Mouse (Mus musculus): ENCODE data around the gene Gpld1. TPM values are rescaled to one million over a fixed set of nuclear protein-coding genes. Genes with fewer than 3 reads are reported as not detected.

Gene Gpld1
- polyA plus RNA-seq, 1 experiment from 2014 or later = 0.31 TPM

DNA sequence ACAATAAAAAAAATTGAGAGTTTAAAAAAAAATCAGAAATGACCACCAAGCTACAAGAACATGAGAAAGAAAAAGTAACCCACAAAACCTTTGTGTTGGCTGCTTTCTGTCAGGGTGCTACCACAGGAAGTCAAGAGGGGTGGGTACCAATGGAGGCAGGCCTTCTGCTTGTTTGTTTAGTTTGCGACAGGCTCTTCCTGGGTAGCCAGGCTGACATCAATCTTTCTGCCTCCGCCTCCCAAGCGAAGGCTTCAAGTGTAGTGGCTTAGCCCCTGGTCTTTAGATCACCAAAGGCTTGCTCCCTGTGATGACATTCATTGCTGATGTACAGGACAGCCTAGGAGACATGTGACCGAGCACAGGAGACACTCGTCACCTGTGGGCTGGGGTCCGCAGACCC, 21.7 kb upstream of the Gpld1 start:
- Histone ChIP-seq H3K36me3 (peaks cover 33% of the 10 kb centered on the region; the same call in 1 of the 2 replicates), H3K4me3 (no peak overlapping the region), H3K9ac (no peak overlapping the region), H3K27me3 (no peaks in the 10 kb centered on the region), H3K27ac (no peak overlapping the region), H3K9me3 (replicated peaks) (no peaks in the 10 kb centered on the region), H3K4me1 (replicated peaks) (no peaks in the 10 kb centered on the region), H3K4me2 (no peak overlapping the region)
- ATAC-seq (replicated peaks; ENCODE audit: insufficient number of reproducible peaks, insufficient read depth, low FRiP score, low read depth) = no peak
- WGBS = 75% methylated on average over 6 of the region's 6 CpGs

DNA sequence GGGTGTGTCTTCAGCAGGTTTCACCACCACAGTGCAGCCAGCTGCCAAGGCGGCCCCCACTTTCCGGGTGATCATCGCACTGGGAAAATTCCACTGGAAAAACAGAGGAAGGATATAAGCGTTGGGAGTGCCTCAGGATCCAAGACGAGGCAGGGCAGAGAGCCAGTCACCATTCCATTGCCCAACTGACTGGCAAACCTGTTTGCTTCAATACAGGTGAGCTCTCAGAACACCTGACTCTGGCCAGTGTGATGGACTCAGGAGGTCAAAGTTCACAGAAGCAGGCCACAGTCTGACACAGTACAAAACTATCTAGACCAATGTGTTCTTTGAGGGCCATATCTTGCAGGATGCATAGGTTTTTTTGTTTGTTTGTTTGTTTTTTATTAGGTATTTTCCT, 19.0 kb upstream of the Gpld1 start:
- H3K4me3 ChIP-seq = no peak overlapping the region
- WGBS = 82% methylated on average over 5 of the region's 5 CpGs
- H3K36me3 ChIP-seq = peaks cover 22% of the 10 kb centered on the region; the same call in 1 of the 2 replicates
- no peak overlapping the region for H3K9ac ChIP-seq
- H3K27ac ChIP-seq = no peak overlapping the region
- H3K9me3 ChIP-seq (replicated peaks) = no peaks in the 10 kb centered on the region
- 0 out of 2 replicates have a peak, but pooled peaks cover 4% of the 10 kb centered on the region for H3K4me1 ChIP-seq (replicated peaks)
- ATAC-seq (replicated peaks; ENCODE audit: insufficient number of reproducible peaks, insufficient read depth, low FRiP score, low read depth) = no peak
- no peaks in the 10 kb centered on the region for H3K27me3 ChIP-seq
- no peak overlapping the region for H3K4me2 ChIP-seq

DNA sequence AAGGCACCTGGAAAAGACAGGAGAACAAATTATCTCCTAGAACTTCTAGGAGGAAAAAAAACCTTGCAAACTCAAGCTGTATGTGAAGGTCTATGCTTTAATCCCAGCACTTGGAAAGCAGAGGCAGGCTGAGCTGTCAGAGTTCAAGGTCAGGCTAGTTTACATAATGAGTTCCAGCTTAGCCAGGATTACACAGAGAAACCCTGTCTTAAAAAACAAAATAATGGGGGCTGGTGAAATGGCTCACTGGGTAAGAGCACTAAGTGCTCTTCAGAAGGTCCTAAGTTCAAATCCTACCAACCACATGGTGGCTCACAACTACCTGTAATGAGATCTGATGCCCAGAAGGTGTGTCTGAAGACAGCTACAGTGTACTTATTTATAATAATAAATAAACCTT, 12.4 kb upstream of the Gpld1 start:
- no peaks in the 10 kb centered on the region for H3K36me3 ChIP-seq
- H3K27me3 ChIP-seq = no peaks in the 10 kb centered on the region
- no peak for ATAC-seq (replicated peaks; ENCODE audit: insufficient number of reproducible peaks, insufficient read depth, low FRiP score, low read depth)
- peaks cover 11% of the 10 kb centered on the region for H3K4me1 ChIP-seq (replicated peaks)
- no peaks in the 10 kb centered on the region for H3K9me3 ChIP-seq (replicated peaks)
- no peak overlapping the region for H3K4me2 ChIP-seq
- no peak overlapping the region for H3K4me3 ChIP-seq
- H3K27ac ChIP-seq = no peak overlapping the region
- H3K9ac ChIP-seq = no peak overlapping the region

DNA sequence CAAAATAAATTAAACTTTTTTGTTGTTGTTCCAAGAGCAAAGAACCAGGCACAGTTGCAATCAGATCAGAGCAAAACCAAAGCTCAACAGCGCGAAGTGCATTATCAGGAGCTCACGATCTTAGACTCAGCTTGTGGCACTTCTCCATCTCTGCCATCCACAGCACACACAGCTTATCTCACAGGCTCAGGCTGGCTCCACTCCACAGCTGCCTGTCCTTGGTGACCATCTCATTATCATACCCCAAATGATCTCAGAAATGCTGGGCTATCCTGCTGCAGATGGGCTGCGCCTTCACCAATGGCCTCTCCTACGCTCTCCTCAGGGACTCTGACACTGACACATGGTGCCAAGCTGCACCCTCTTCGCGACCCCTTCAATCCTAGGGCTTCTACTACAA, 9.8 kb upstream of the Gpld1 start:
- Histone ChIP-seq H3K4me1 (replicated peaks) (peaks cover 17% of the 10 kb centered on the region), H3K27me3 (no peaks in the 10 kb centered on the region), H3K4me3 (no peak overlapping the region), H3K9me3 (replicated peaks) (no peaks in the 10 kb centered on the region), H3K9ac (no peak overlapping the region), H3K4me2 (no peak overlapping the region), H3K27ac (no peak overlapping the region), H3K36me3 (no peaks in the 10 kb centered on the region)
- no peak for ATAC-seq (replicated peaks; ENCODE audit: insufficient number of reproducible peaks, insufficient read depth, low FRiP score, low read depth)
- WGBS = 83% methylated on average over 7 of the region's 7 CpGs

DNA sequence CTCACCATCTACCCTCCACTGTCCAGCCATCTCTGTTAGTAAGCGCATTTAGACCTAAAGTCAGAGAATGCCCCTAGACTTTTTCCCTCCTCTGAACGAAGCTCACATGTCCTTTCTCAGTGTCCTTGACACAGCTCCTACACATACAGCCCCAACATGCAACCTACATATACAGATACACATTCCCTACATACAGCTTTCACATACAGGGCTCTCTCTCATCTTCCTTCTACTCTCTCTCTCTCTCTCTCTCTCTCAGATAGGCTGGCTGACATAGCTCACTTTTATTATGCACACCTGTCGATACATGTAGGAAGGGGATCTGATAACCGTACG, 6.2 kb upstream of the Gpld1 start:
- WGBS = 36% methylated on average over 5 of the region's 5 CpGs
- H3K9ac ChIP-seq = peak overlapping the region; percentile 90
- peak overlapping the region; percentile 80 for H3K27ac ChIP-seq
- peak overlapping the region; percentile 70 for H3K4me2 ChIP-seq
- peak overlapping the region; percentile 68 for H3K4me3 ChIP-seq
- H3K36me3 ChIP-seq = no peaks in the 10 kb centered on the region
- H3K4me1 ChIP-seq (replicated peaks) = peaks cover 18% of the 10 kb centered on the region
- no peak for ATAC-seq (replicated peaks; ENCODE audit: insufficient number of reproducible peaks, insufficient read depth, low FRiP score, low read depth)
- H3K27me3 ChIP-seq = no peaks in the 10 kb centered on the region
- no peaks in the 10 kb centered on the region for H3K9me3 ChIP-seq (replicated peaks)

DNA sequence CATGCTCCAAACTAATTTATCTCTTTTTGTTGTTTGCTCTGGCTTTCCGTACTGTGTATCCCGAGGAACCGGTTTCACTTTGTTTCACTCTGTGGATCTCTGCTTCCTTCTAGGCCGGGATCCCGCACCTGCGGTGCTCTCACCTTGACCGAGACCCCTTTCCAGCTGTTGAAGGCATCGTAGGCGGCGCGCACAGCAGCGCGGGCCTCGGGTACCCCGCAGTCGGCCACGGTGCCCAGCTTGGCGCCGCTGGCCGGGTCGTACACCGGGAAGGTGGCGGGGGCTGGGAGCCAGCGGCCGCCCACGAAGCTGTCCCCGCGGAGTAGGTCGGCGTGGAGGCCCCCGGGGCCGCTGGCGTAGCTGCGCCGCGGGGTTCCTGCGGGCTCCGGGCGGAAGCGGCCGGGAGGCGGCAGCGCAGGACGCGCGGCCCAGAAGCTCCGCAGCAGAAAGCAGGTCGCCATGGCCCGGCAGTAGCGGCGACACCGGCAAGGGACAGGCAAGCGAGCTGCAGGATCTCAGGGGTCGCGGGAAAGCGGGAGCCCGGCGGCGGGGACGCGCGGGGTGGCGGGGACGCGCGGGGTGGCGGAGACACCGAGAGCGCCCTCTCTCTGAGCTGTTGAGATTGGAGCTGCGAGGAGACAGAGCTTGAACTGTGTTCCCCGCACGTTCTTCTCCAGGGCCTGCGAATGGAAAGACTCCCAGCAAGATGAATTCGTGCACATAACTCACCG, 5.7 kb upstream of the Gpld1 start, which contains the start of gene Aldh5a1:
Gene Aldh5a1, minus strand, starts transcription at position 554 of the 731 bp plus-strand sequence.
- no peaks in the 10 kb centered on the region for H3K36me3 ChIP-seq
- H3K27ac ChIP-seq = peak within 1 kb of the TSS; percentile 80
- peak within 1 kb of the TSS; percentile 70 for H3K4me2 ChIP-seq
- peak within 1 kb of the TSS; percentile 90 for H3K9ac ChIP-seq
- peaks cover 15% of the 10 kb centered on the region for H3K4me1 ChIP-seq (replicated peaks)
- peak; percentile 88 for ATAC-seq (replicated peaks; ENCODE audit: insufficient number of reproducible peaks, insufficient read depth, low FRiP score, low read depth)
- peak within 1 kb of the TSS; percentile 68 for H3K4me3 ChIP-seq
- no peaks in the 10 kb centered on the region for H3K27me3 ChIP-seq
- WGBS = under 1% methylated on average over 73 of the region's 75 CpGs
- no peaks in the 10 kb centered on the region for H3K9me3 ChIP-seq (replicated peaks)

DNA sequence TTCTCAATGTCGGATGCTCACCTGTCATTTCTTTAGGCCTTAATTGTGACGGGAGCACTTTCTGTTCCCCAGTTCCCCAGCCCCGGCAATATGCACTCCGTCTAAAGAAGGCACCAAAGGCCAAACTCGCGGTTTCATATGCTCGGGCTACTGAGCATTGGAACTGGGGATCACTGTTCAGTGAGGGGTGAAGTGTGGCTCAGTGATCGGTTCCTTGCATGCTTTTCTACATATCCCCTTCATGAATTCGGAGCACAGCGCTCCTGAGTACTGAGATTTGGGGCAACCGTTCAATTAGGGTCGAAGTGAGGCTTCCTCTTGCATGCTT, 5.1 kb upstream of the Gpld1 start:
- no peak for ATAC-seq (replicated peaks; ENCODE audit: insufficient number of reproducible peaks, insufficient read depth, low FRiP score, low read depth)
- H3K4me3 ChIP-seq = peak overlapping the region; percentile 68
- peak overlapping the region; percentile 70 for H3K4me2 ChIP-seq
- H3K36me3 ChIP-seq = no peaks in the 10 kb centered on the region
- no peaks in the 10 kb centered on the region for H3K27me3 ChIP-seq
- H3K9ac ChIP-seq = peak overlapping the region; percentile 90
- 16% methylated on average over 12 of the region's 12 CpGs for WGBS
- peaks cover 15% of the 10 kb centered on the region for H3K4me1 ChIP-seq (replicated peaks)
- H3K9me3 ChIP-seq (replicated peaks) = no peaks in the 10 kb centered on the region
- peak overlapping the region; percentile 80 for H3K27ac ChIP-seq

DNA sequence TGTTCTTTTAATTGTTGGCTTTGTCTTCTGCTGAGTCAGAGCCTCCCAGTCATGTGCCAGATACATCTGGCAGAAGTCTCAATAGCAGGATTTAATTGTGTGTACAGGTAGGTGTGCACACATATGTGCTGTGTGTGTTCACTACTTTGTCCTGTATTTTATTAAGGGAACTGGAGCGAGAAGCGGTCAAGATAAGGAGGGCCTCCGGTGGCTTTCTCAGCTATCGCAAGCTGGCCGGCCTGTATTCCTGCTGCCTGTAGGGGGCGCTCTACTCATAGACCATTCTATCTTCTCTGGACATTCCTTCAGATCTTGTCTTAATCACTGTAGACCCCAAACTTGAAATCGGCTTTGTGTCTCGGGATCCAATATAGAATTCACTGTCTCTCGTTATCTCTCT, 4.3 kb upstream of the Gpld1 start:
- no peak overlapping the region for H3K4me3 ChIP-seq
- no peaks in the 10 kb centered on the region for H3K9me3 ChIP-seq (replicated peaks)
- no peak overlapping the region for H3K4me2 ChIP-seq
- H3K4me1 ChIP-seq (replicated peaks) = peaks cover 15% of the 10 kb centered on the region
- H3K27ac ChIP-seq = no peak overlapping the region
- no peaks in the 10 kb centered on the region for H3K27me3 ChIP-seq
- 19% methylated on average over 9 of the region's 9 CpGs for WGBS
- ATAC-seq (replicated peaks; ENCODE audit: insufficient number of reproducible peaks, insufficient read depth, low FRiP score, low read depth) = no peak
- H3K36me3 ChIP-seq = no peaks in the 10 kb centered on the region
- no peak overlapping the region for H3K9ac ChIP-seq

DNA sequence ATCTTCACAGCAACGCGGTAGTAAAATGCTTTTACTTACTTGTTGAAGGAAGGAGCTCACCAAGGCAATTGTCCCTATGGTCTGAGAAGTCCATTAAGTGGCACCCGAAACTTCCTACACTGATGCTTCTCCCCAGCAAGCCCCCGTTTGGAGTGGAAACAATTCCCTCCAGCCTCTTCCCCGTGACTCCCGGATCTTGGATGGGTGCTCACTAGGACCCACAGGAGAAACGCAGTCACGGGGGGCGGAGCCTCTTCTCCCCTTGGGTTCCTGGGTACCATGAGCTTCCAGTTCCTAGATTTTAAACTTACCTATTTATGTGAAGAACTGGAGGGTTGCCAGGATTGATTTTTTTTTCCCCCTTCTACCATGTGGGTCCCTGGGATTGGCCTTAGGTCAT, 3.5 kb upstream of the Gpld1 start:
- H3K4me1 ChIP-seq (replicated peaks) = peaks cover 15% of the 10 kb centered on the region
- no peak overlapping the region for H3K9ac ChIP-seq
- H3K4me2 ChIP-seq = no peak overlapping the region
- ATAC-seq (replicated peaks; ENCODE audit: insufficient number of reproducible peaks, insufficient read depth, low FRiP score, low read depth) = no peak
- H3K4me3 ChIP-seq = no peak overlapping the region
- no peaks in the 10 kb centered on the region for H3K36me3 ChIP-seq
- WGBS = 83% methylated on average over 9 of the region's 9 CpGs
- no peaks in the 10 kb centered on the region for H3K27me3 ChIP-seq
- no peaks in the 10 kb centered on the region for H3K9me3 ChIP-seq (replicated peaks)
- H3K27ac ChIP-seq = no peak overlapping the region

DNA sequence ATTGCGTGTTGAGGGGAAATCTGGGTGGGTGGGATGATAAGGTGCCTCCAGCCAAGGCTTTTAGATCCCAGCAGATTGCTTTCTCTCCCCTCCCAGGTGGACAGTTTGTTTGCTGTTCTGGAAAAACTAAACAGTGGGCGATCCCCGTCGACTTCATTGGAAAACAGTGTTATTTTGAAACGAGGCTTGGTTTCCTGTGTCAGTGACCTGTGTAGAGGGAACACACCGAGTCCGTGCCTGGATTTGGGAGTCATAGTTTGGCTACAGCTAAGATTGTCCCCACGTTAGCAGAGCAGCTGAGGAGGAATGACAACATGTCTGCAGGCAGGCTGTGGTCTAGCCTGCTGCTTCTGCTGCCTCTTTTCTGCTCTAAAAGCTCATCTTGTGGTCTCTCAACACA, 351 bp downstream of the Gpld1 start:
- ATAC-seq (replicated peaks; ENCODE audit: insufficient number of reproducible peaks, insufficient read depth, low FRiP score, low read depth) = no peak
- no peaks in the 10 kb centered on the region for H3K9me3 ChIP-seq (replicated peaks)
- H3K4me3 ChIP-seq = no peak overlapping the region
- no peak overlapping the region for H3K9ac ChIP-seq
- H3K27me3 ChIP-seq = no peaks in the 10 kb centered on the region
- H3K36me3 ChIP-seq = no peaks in the 10 kb centered on the region
- peaks cover 4% of the 10 kb centered on the region for H3K4me1 ChIP-seq (replicated peaks)
- H3K4me2 ChIP-seq = no peak overlapping the region
- H3K27ac ChIP-seq = no peak overlapping the region
- WGBS = 60% methylated on average over 8 of the region's 8 CpGs

DNA sequence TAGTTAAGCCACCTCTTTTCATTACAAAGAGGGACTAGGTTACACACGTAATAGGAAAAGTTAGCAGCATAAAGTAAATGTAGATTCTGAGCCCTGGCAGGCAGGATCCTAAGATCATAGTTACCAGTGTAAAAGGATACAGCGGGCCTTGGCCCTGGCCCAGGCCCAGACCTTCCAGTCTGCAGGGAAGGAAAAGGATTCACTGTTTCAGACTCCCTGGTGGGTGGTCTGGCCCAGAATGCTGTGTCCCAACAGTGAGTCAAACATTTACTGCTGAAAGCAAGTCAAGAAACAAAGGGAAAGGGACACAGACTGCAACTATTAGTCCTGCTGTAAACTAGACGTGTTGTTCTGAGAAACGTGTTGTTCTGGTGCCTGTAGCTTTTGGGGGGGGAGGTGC, 2.6 kb downstream of the Gpld1 start:
- Histone ChIP-seq H3K4me2 (no peak overlapping the region), H3K9me3 (replicated peaks) (no peaks in the 10 kb centered on the region), H3K4me3 (no peak overlapping the region), H3K36me3 (no peaks in the 10 kb centered on the region), H3K27ac (no peak overlapping the region), H3K9ac (no peak overlapping the region), H3K27me3 (no peaks in the 10 kb centered on the region), H3K4me1 (replicated peaks) (no peaks in the 10 kb centered on the region)
- no peak for ATAC-seq (replicated peaks; ENCODE audit: insufficient number of reproducible peaks, insufficient read depth, low FRiP score, low read depth)
- 34% methylated on average over 4 of the region's 4 CpGs for WGBS

DNA sequence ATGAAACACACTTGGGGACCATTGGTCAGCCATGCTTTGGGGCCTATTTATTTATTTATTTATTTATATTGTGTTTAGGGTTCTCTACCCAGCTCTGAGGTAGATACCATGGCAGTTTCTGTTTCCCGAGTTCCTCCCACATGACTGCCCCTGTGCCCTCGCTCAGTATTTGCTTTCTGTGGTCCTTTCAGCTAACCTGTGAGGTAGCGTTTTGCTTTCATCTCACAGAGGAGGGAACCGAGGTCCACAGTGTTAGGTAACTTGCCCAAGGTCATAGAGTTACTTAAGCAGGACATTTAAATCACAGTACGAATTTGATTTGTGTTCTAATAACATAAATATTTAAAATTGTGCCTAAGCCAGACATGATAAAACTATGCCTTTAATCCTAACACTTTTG, 4.2 kb downstream of the Gpld1 start:
- WGBS = 72% methylated on average over 5 of the region's 5 CpGs
- ATAC-seq (replicated peaks; ENCODE audit: insufficient number of reproducible peaks, insufficient read depth, low FRiP score, low read depth) = no peak
- Histone ChIP-seq H3K36me3 (no peaks in the 10 kb centered on the region), H3K9me3 (replicated peaks) (no peaks in the 10 kb centered on the region), H3K4me2 (no peak overlapping the region), H3K27ac (no peak overlapping the region), H3K27me3 (no peaks in the 10 kb centered on the region), H3K9ac (no peak overlapping the region), H3K4me3 (no peak overlapping the region), H3K4me1 (replicated peaks) (0 out of 2 replicates have a peak, but pooled peaks cover 2% of the 10 kb centered on the region)

Data from heart, embryonic 15.5 days (tissue).